Mouse (Mus musculus): Measurements from ENCODE around the gene Hbb-bt.

- no peak for TF ChIP-seq CTCF (IDR thresholded peaks at IDR 0.05)
- no peak for TF ChIP-seq EP300 (IDR thresholded peaks at IDR 0.05)
These were observed 3.5 kb downstream of the Hbb-bt start for GRCm38 (mm10) chr7:103810296-103810695.
